Mouse (Mus musculus) spleen, embryonic (tissue): ENCODE data around the gene A330070K13Rik.

Experiments used
- CTCF ChIA-PET: fragments of 350-600 bp; sonication (Branson Sonifier 250); formaldehyde crosslinking; loops from one replicate; lab custom pipeline; 2022; lab: Charles Lee

A330070K13Rik gene

DNA sequence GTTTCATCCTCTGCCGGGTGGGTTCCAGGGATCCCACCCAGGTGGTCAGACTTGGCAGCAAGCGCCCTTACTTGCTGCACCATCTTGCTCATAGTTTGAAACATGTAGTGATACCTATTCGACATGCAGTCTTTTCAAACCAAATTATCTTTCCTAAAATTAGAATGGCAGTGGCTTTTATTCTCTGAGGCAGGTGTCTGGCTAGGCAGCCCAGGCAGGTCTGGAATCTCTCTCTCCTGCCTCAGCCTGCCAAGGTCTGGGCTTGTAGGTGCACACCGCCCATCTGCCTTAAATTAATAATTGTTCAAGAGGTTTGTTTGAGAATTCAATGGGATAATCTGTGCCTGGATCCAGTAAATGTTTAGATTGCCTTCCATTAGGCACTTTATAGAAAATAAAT is 53.6 kb downstream of the A330070K13Rik start:
- CTCF ChIA-PET, result no interaction called here

DNA sequence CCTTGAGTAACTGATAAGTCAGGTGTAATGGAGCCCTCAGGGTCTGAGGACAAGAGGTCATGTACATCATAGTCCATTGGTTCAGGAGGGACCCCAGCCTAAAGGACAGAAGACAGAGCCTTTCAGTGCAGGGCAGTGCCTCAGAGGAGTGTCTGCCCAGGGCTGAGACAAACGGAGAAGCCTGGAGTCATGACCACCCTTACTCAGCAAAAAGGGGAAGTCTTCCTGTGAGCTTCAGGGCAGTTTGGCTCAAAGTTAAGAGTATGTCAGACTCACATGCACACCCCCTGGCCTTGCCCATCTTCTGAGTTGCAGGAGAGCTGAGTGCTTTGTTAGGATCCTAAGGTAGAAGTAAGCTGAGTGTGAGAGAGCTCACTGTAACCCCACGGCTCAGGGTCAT is 54.5 kb downstream of the A330070K13Rik start:
- CTCF ChIA-PET, result no interaction called here
